Mouse (Mus musculus) hindbrain, embryonic 11.5 days (tissue): ENCODE measurements at regions not wholly inside any gene's neighbourhood (a gene's known extent, or its start where the extent isn't known, plus 50 kb on each side); places are given as distances from the start of the nearest gene placed in this dataset.

ENCODE experiments used
- ATAC-seq: fragments of 200-750 bp; cut with Nextera tagmentation; 2 replicates; pipeline ENCODE4 v1.8.0; 2017; ENCODE audit warnings: mild to moderate bottlenecking, moderate TSS enrichment, moderate library complexity; ENCODE audit not compliant: low FRiP score
- DNase-seq: peaks from one replicate; pipeline ENCODE4 v3.0.0-alpha.2; 2015; ENCODE audit warnings: low spot score
- H3K27ac ChIP-seq: fragments of 300-500 bp; sonication (generic); 2 replicates; pipeline ENCODE4 v1.5.1; 2014; ENCODE audit warnings: mild to moderate bottlenecking, low read depth, low read length
- H3K27me3 ChIP-seq: fragments of 300-500 bp; sonication (generic); 2 replicates; pipeline ENCODE4 v1.6.1; 2014; ENCODE audit warnings: mild to moderate bottlenecking, low read length, moderate library complexity, mixed read lengths; ENCODE audit not compliant: control insufficient read depth, insufficient read depth
- H3K36me3 ChIP-seq: fragments of 300-500 bp; sonication (generic); 2 replicates; pipeline ENCODE4 v1.6.1; 2014; ENCODE audit warnings: mild to moderate bottlenecking, low read length, moderate library complexity, mixed read lengths; ENCODE audit not compliant: control insufficient read depth, insufficient read depth
- H3K4me1 ChIP-seq: fragments of 300-500 bp; sonication (generic); replicated peaks from 2 replicates; pipeline ENCODE4 v1.6.1; 2014; ENCODE audit warnings: low read length, mixed read lengths; ENCODE audit not compliant: control insufficient read depth, insufficient read depth
- H3K4me2 ChIP-seq: fragments of 300-500 bp; sonication (generic); replicated peaks from 2 replicates; pipeline ENCODE4 v1.6.1; 2014; ENCODE audit warnings: mild to moderate bottlenecking, low read depth, low read length
- H3K4me3 ChIP-seq: fragments of 300-500 bp; sonication (generic); 2 replicates; pipeline ENCODE4 v1.5.1; 2014; ENCODE audit warnings: low read depth, low read length
- H3K9ac ChIP-seq: fragments of 300-500 bp; sonication (generic); 2 replicates; pipeline ENCODE4 v1.6.1; 2014; ENCODE audit warnings: low read depth, low read length
- H3K9me3 ChIP-seq: fragments of 300-500 bp; sonication (generic); 2 replicates; pipeline ENCODE4 v1.6.1; 2016; ENCODE audit warnings: low read length; ENCODE audit not compliant: control insufficient read depth
- WGBS: fragments of 180-500 bp; shearing (Covaris S2); extraction: QIAGEN DNeasy Blood & Tissue Kit; methylation state at CpG from one replicate; pipeline ENCODE4 v1.1.7; 2014; 5-methylcytosine and 5-hydroxymethylcytosine counted together

DNA sequence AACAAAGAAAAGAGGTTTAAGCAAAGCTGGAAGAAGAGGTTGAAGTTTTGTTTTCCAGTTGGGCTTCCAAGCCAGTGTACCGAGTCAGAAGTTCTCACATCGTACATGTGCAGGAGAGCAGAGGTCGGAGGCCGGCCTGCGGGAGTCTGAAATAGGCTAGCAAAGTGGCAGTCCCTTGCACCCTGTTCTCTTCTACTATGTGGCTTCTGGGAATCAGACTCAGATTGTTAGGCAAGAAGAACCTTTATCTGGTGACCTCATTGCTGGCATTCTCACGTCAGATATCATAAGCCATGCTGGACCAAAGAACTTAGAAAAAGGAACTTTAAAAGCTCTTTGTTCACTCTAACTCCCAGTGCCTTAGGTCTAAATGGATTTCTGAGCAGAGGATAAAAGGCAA is 112.0 kb upstream of the Tbl1xr1 start:
- Histone ChIP-seq H3K4me2 (no peak overlapping the region), H3K4me1 (0 out of 2 replicates have a peak, but pooled peaks cover 2% of the 10 kb centered on the region), H3K9ac (no peak overlapping the region), H3K27ac (no peak overlapping the region), H3K27me3 (no peaks in the 10 kb centered on the region), H3K9me3 (no peaks in the 10 kb centered on the region), H3K36me3 (no peaks in the 10 kb centered on the region), H3K4me3 (no peak overlapping the region)
- no peak for ATAC-seq
- no peak for DNase-seq
- WGBS, result 71% methylated on average over 6 of the region's 6 CpGs

DNA sequence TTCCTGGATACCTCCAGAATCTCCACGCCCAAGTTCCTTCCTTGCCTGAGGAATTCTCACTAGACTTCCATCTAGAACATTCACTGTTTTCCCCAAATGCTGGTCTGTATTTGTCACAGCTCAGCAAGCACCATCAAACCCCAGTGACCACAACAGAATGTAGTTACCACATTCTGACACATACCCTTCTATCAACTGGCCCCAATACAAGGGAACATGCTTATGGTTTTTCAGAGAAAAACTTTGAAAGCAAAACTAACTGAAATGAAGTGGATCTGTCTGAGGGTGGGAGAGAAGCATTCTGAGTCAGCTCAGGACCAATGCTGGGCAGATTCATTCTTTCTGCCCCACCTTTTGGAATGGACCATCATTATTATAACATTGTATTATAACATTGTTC is 110.9 kb upstream of the Tbl1xr1 start:
- WGBS, result 88% methylated on average over 1 of the region's 1 CpGs
- 0 out of 2 replicates have a peak, but pooled peaks cover 2% of the 10 kb centered on the region for H3K4me1 ChIP-seq
- H3K27me3 ChIP-seq, result no peaks in the 10 kb centered on the region
- no peak overlapping the region for H3K9ac ChIP-seq
- no peaks in the 10 kb centered on the region for H3K36me3 ChIP-seq
- DNase-seq, result no peak
- H3K4me2 ChIP-seq, result no peak overlapping the region
- no peaks in the 10 kb centered on the region for H3K9me3 ChIP-seq
- ATAC-seq, result no peak
- no peak overlapping the region for H3K4me3 ChIP-seq
- H3K27ac ChIP-seq, result no peak overlapping the region

DNA sequence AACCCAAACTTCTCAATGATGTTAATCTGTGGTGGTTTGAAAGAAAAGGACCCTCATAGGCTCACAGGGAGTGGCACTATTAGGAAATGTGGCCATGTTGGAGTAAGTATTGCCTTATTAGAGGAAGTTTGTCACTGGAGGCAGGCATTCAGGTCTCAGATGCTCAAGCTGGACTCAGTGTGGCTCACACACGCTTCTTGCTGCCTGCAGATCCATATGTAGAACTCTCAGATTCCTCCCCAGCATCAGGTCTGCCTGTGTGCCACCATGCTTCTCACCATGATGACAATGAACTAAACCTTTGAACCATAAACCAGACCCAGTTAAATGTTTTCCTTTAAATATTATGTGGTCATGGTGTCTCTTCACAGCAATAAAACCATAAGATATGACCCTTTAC is 104.7 kb upstream of the Tbl1xr1 start:
- Histone ChIP-seq H3K9ac (no peak overlapping the region), H3K27me3 (no peaks in the 10 kb centered on the region), H3K4me3 (no peak overlapping the region), H3K4me2 (no peak overlapping the region), H3K9me3 (no peaks in the 10 kb centered on the region), H3K27ac (no peak overlapping the region), H3K36me3 (no peaks in the 10 kb centered on the region), H3K4me1 (no peaks in the 10 kb centered on the region)
- WGBS, result 78% methylated on average over 1 of the region's 1 CpGs
- DNase-seq (no peak), ATAC-seq (no peak)

DNA sequence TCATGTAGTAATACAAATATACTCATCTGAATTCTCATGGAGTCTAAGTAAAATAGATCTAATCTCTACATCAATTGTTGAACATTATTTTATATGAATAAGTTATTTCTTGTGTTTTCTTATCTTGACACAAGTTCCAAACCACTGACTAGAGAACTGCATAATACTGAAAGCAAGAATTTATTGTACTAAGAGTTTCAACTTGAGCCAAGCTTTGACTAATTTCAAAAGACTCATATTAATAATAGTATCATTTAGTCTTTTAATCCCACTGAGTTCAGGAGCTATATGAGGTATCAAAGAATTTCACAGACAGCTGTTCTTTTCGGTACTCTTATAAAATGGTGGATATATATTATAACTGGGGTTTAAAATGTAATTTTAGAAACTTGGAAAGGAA is 103.3 kb upstream of the Tbl1xr1 start:
- WGBS, result 89% methylated on average over 1 of the region's 1 CpGs
- H3K4me3 ChIP-seq, result no peak overlapping the region

DNA sequence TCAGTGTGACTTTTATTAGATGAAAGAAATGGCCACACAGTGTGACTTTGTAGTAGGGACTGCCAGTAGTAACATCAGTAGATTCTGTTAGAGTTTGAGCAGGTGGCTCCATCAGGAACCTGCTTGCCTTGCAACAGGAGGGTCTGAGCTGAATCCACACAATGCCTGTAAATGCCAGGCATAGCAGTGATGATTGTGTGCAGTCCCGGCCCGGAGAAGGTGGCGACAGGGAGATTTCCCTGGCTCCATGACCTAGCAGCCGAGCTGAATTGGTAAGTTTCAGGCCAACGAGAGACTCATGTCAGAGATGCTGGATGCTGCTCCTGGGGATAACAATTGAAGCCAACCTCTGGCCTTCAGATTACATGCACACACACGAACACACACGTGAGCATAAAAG is 102.8 kb upstream of the Tbl1xr1 start:
- Histone ChIP-seq H3K9me3 (no peaks in the 10 kb centered on the region), H3K27ac (no peak overlapping the region), H3K4me3 (no peak overlapping the region), H3K4me2 (no peak overlapping the region), H3K4me1 (no peaks in the 10 kb centered on the region), H3K9ac (no peak overlapping the region), H3K36me3 (no peaks in the 10 kb centered on the region), H3K27me3 (no peaks in the 10 kb centered on the region)
- no peak for DNase-seq
- 83% methylated on average over 7 of the region's 7 CpGs for WGBS
- no peak for ATAC-seq

More for the DNA sequence above, 103.3 kb upstream of the Tbl1xr1 start:
- Histone ChIP-seq H3K36me3 (no peaks in the 10 kb centered on the region), H3K27me3 (no peaks in the 10 kb centered on the region), H3K27ac (no peak overlapping the region), H3K4me2 (no peak overlapping the region), H3K9ac (no peak overlapping the region), H3K4me1 (no peaks in the 10 kb centered on the region), H3K9me3 (no peaks in the 10 kb centered on the region)
- ATAC-seq (no peak), DNase-seq (no peak)

DNA sequence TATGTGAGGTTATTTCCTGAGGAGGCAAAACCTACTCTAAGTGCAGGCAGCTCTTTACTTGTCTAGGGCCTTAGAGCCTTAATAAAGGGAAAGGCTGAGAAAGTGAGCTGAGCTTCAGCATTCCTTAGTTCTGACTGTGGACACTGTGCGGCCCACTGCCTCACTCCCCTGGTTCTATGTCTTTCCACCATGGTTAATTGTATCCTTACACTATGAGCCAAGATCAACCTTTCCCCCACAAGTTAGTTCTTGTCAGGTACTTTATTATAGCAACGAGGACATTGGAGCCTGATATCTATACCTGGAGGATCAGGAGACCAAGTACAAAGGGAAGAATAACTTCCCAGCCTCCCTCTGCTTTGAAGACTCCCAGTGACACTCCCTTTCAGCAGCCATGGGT is 101.7 kb upstream of the Tbl1xr1 start:
- H3K27ac ChIP-seq, result no peak overlapping the region
- H3K36me3 ChIP-seq, result no peaks in the 10 kb centered on the region
- no peak for ATAC-seq
- 90% methylated on average over 2 of the region's 2 CpGs for WGBS
- H3K4me1 ChIP-seq, result no peaks in the 10 kb centered on the region
- no peak overlapping the region for H3K9ac ChIP-seq
- no peaks in the 10 kb centered on the region for H3K9me3 ChIP-seq
- no peak overlapping the region for H3K4me3 ChIP-seq
- no peak overlapping the region for H3K4me2 ChIP-seq
- H3K27me3 ChIP-seq, result no peaks in the 10 kb centered on the region
- DNase-seq, result no peak

DNA sequence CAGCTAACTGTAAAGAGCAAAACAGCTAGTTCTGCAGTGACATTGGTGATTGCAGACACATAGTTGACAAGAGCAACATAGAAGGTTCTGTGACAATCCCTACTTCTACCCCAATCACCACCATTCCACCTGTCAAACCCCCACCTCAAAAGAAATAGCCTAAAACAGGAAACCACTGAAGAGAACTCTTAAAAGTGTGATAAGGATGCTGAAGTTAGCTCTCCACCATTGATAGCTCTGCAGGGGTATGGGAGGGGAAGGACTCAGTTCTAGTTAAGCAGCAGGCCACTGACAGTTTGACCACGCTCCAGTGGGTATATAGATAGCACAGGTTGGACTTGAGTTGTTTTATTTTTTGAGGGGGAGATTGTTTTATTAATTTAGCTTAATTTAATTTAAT is 98.7 kb upstream of the Tbl1xr1 start:
- ATAC-seq (no peak), DNase-seq (no peak)
- Histone ChIP-seq H3K9ac (no peak overlapping the region), H3K4me3 (no peak overlapping the region), H3K27me3 (no peaks in the 10 kb centered on the region), H3K9me3 (no peaks in the 10 kb centered on the region), H3K27ac (no peak overlapping the region), H3K4me1 (no peaks in the 10 kb centered on the region), H3K4me2 (no peak overlapping the region), H3K36me3 (no peaks in the 10 kb centered on the region)
- 77% methylated on average over 1 of the region's 1 CpGs for WGBS

DNA sequence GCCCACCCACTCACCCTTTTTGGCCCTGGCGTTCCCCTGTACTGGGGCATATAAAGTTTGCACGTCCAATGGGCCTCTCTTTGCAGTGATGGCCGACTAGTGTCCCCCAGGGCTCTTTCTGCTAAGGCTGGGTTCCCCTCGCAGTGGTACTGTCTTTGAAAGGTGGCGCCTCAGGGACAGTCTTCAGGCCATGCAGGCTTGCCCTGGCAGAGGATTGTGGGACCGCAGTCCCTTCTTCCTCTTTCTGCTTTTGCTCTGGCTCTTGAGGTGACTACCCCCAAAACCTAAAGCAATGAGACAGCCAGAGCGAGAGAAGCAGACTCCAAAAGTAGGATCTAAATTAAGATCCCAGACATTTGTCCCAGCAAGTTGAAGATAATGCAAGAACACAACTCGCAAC is 93.5 kb upstream of the Tbl1xr1 start:
- Histone ChIP-seq H3K27me3 (no peaks in the 10 kb centered on the region), H3K4me3 (no peak overlapping the region), H3K36me3 (no peaks in the 10 kb centered on the region), H3K9me3 (no peaks in the 10 kb centered on the region), H3K4me2 (no peak overlapping the region), H3K9ac (no peak overlapping the region), H3K27ac (no peak overlapping the region), H3K4me1 (no peaks in the 10 kb centered on the region)
- DNase-seq, result no peak
- ATAC-seq, result no peak
- WGBS, result 88% methylated on average over 8 of the region's 8 CpGs

DNA sequence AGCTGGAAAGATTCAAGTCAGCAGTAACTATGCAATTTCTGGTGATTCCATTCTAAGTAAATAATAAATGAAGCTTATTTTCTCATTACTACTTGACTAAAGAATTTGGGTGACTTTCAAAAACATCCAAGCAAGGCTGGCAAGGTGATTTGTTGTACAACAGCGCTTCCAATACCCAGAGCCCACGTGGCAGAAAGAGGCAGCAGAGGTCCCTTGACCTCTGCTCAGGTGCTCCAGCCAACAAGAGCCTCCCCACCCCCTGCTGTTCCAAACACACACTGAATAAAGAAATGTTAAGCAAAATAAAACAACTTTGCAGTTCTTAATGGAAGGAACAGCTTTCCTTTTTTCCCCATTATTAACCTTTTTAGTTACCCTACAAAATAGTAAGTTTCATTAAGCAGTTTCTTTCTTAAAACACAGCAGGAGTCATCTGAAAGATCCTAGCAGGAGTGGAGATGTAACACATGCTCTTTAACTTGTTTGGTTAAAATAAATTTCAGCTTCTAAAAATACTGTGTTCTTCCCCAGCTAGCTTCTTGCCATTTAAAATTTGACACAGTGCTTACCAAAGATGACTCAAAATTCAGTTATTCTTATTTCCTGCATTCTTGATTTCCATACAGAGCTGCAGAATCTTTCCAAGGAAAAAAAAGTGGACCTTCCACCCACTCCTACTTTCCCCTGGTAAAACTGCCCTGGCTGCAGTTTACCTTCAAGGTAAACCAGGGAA is 92.3 kb upstream of the Tbl1xr1 start:
- H3K4me2 ChIP-seq, result no peak overlapping the region
- H3K4me1 ChIP-seq, result no peaks in the 10 kb centered on the region
- WGBS, result 27% methylated on average over 2 of the region's 2 CpGs
- no peak for ATAC-seq
- H3K36me3 ChIP-seq, result no peaks in the 10 kb centered on the region
- no peaks in the 10 kb centered on the region for H3K27me3 ChIP-seq
- no peak overlapping the region for H3K27ac ChIP-seq
- no peaks in the 10 kb centered on the region for H3K9me3 ChIP-seq
- no peak overlapping the region for H3K4me3 ChIP-seq
- no peak overlapping the region for H3K9ac ChIP-seq
- no peak for DNase-seq
